Mouse (Mus musculus): Measurements from ENCODE around the gene Fgf12. TPM values are rescaled to one million over a fixed set of nuclear protein-coding genes. Genes with fewer than 3 reads are reported as not detected.

The Fgf12 gene
- polyA plus RNA-seq, 1 experiment from 2014 or later = 4.4 TPM

DNA sequence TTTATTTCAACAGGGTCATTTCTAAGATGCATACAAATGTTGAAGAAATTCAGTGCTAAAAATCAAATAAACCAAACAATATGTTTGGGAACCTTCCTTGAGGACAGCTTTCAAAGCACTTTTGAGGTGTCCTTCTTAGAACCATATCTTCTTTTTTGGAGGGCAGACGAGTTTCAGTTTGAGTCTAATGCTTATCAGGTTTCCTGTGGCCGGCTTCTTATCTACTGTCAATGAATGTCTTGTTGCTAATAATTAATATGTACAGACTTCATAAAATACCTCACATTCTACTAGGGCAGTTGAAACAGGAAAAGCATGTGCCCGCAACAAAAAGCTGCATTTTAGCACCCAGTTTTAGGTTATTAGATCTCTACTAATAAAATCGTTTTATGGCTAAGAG is 513.5 kb downstream of the Fgf12 start:
- H3K27me3 ChIP-seq (ENCODE audit: control insufficient read depth, insufficient read depth, low read length) = no peaks in the 10 kb centered on the region
- H3K4me1 ChIP-seq (ENCODE audit: control insufficient read depth, insufficient read depth, low read length) = 0 out of 2 replicates have a peak, but pooled peaks cover 4% of the 10 kb centered on the region
- no peak overlapping the region for H3K4me2 ChIP-seq (replicated peaks; ENCODE audit: low read depth, low read length)
- no peak overlapping the region for H3K9ac ChIP-seq (replicated peaks; ENCODE audit: low read depth, low read length)
- no peaks in the 10 kb centered on the region for H3K36me3 ChIP-seq (ENCODE audit: control insufficient read depth, insufficient read depth, low read length)
- H3K27ac ChIP-seq (ENCODE audit: low read length) = no peak overlapping the region
- no peak for ATAC-seq (ENCODE audit: insufficient number of reproducible peaks, insufficient read depth, low FRiP score, low read depth)
- no peaks in the 10 kb centered on the region for H3K9me3 ChIP-seq (ENCODE audit: control insufficient read depth, low read depth, low read length)
- H3K4me3 ChIP-seq (ENCODE audit: low read depth, low read length) = no peak overlapping the region
- WGBS = 78% methylated on average over 4 of the region's 4 CpGs

- Histone ChIP-seq H3K27me3 (ENCODE audit: control insufficient read depth, insufficient read depth, low read length) (no peaks in the 10 kb centered on the region), H3K9me3 (ENCODE audit: control insufficient read depth, low read depth, low read length) (no peaks in the 10 kb centered on the region), H3K4me1 (ENCODE audit: control insufficient read depth, insufficient read depth, low read length) (0 out of 2 replicates have a peak, but pooled peaks cover 4% of the 10 kb centered on the region), H3K27ac (ENCODE audit: low read length) (no peak overlapping the region; the same call in 1 of the 2 replicates), H3K4me3 (ENCODE audit: low read depth, low read length) (no peak overlapping the region), H3K9ac (replicated peaks; ENCODE audit: low read depth, low read length) (no peak overlapping the region), H3K36me3 (ENCODE audit: control insufficient read depth, insufficient read depth, low read length) (no peaks in the 10 kb centered on the region), H3K4me2 (replicated peaks; ENCODE audit: low read depth, low read length) (no peak overlapping the region)
- WGBS = 52% methylated on average over 13 of the region's 13 CpGs
- peak; percentile 37; the same call in 1 of the 2 replicates for ATAC-seq (ENCODE audit: insufficient number of reproducible peaks, insufficient read depth, low FRiP score, low read depth)
These were observed 514.6 kb downstream of the Fgf12 start for GRCm38 (mm10) chr16:28238019-28238868.

- no peak overlapping the region for H3K4me2 ChIP-seq (replicated peaks; ENCODE audit: low read depth, low read length)
- 71% methylated on average over 5 of the region's 5 CpGs for WGBS
These were observed 536.9 kb downstream of the Fgf12 start for GRCm38 (mm10) chr16:28215930-28216329.

GRCm38 (mm10) chr16:28212411-28212810 is 540.5 kb downstream of the Fgf12 start:
- Histone ChIP-seq H3K9ac (replicated peaks; ENCODE audit: low read depth, low read length) (no peak overlapping the region), H3K27ac (ENCODE audit: low read length) (no peak overlapping the region), H3K27me3 (ENCODE audit: control insufficient read depth, insufficient read depth, low read length) (no peaks in the 10 kb centered on the region), H3K4me1 (ENCODE audit: control insufficient read depth, insufficient read depth, low read length) (no peaks in the 10 kb centered on the region), H3K4me2 (replicated peaks; ENCODE audit: low read depth, low read length) (no peak overlapping the region), H3K36me3 (ENCODE audit: control insufficient read depth, insufficient read depth, low read length) (no peaks in the 10 kb centered on the region), H3K9me3 (ENCODE audit: control insufficient read depth, low read depth, low read length) (no peaks in the 10 kb centered on the region), H3K4me3 (ENCODE audit: low read depth, low read length) (no peak overlapping the region)
- ATAC-seq (ENCODE audit: insufficient number of reproducible peaks, insufficient read depth, low FRiP score, low read depth) = no peak
- WGBS = 76% methylated on average over 1 of the region's 1 CpGs

More at GRCm38 (mm10) chr16:28215930-28216329, 536.9 kb downstream of the Fgf12 start:
- Histone ChIP-seq H3K9me3 (ENCODE audit: control insufficient read depth, low read depth, low read length) (no peaks in the 10 kb centered on the region), H3K27ac (ENCODE audit: low read length) (no peak overlapping the region), H3K27me3 (ENCODE audit: control insufficient read depth, insufficient read depth, low read length) (no peaks in the 10 kb centered on the region), H3K4me3 (ENCODE audit: low read depth, low read length) (no peak overlapping the region), H3K9ac (replicated peaks; ENCODE audit: low read depth, low read length) (no peak overlapping the region), H3K4me1 (ENCODE audit: control insufficient read depth, insufficient read depth, low read length) (no peaks in the 10 kb centered on the region), H3K36me3 (ENCODE audit: control insufficient read depth, insufficient read depth, low read length) (no peaks in the 10 kb centered on the region)
- no peak for ATAC-seq (ENCODE audit: insufficient number of reproducible peaks, insufficient read depth, low FRiP score, low read depth)

DNA sequence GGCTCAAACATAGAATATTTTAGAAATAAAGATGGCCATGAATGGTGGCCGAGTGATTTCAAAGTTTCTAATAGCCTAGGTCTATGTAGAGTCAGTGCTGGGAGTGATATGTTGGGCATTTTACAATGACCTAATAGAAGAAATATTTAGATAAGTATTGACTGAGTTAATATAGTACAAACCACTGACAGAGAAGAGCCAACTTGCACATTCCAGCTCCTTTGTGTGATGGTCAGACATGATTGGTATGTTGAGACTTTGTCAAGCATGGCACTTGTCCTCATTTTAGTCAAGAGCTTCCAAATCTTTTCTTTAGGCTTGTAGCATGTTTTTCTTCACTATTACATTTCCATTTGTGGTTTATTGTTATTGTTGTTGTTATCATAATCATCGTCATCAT is 596.4 kb downstream of the Fgf12 start:
- H3K4me3 ChIP-seq (ENCODE audit: low read depth, low read length) = no peak overlapping the region
- ATAC-seq (ENCODE audit: insufficient number of reproducible peaks, insufficient read depth, low FRiP score, low read depth) = no peak
- WGBS = 82% methylated on average over 2 of the region's 2 CpGs
- H3K4me1 ChIP-seq (ENCODE audit: control insufficient read depth, insufficient read depth, low read length) = no peaks in the 10 kb centered on the region
- H3K36me3 ChIP-seq (ENCODE audit: control insufficient read depth, insufficient read depth, low read length) = no peaks in the 10 kb centered on the region
- H3K9me3 ChIP-seq (ENCODE audit: control insufficient read depth, low read depth, low read length) = no peaks in the 10 kb centered on the region
- no peaks in the 10 kb centered on the region for H3K27me3 ChIP-seq (ENCODE audit: control insufficient read depth, insufficient read depth, low read length)
- H3K9ac ChIP-seq (replicated peaks; ENCODE audit: low read depth, low read length) = no peak overlapping the region
- no peak overlapping the region for H3K27ac ChIP-seq (ENCODE audit: low read length)
- no peak overlapping the region for H3K4me2 ChIP-seq (replicated peaks; ENCODE audit: low read depth, low read length)

GRCm38 (mm10) chr16:28140972-28141371 is 611.9 kb downstream of the Fgf12 start:
- ATAC-seq (ENCODE audit: insufficient number of reproducible peaks, insufficient read depth, low FRiP score, low read depth) = no peak
- no peaks in the 10 kb centered on the region for H3K36me3 ChIP-seq (ENCODE audit: control insufficient read depth, insufficient read depth, low read length)
- H3K4me1 ChIP-seq (ENCODE audit: control insufficient read depth, insufficient read depth, low read length) = no peaks in the 10 kb centered on the region
- no peak overlapping the region for H3K4me3 ChIP-seq (ENCODE audit: low read depth, low read length)
- H3K27me3 ChIP-seq (ENCODE audit: control insufficient read depth, insufficient read depth, low read length) = no peaks in the 10 kb centered on the region
- H3K27ac ChIP-seq (ENCODE audit: low read length) = no peak overlapping the region
- no peaks in the 10 kb centered on the region for H3K9me3 ChIP-seq (ENCODE audit: control insufficient read depth, low read depth, low read length)
- WGBS = 82% methylated on average over 3 of the region's 3 CpGs
- H3K4me2 ChIP-seq (replicated peaks; ENCODE audit: low read depth, low read length) = no peak overlapping the region
- H3K9ac ChIP-seq (replicated peaks; ENCODE audit: low read depth, low read length) = no peak overlapping the region

DNA sequence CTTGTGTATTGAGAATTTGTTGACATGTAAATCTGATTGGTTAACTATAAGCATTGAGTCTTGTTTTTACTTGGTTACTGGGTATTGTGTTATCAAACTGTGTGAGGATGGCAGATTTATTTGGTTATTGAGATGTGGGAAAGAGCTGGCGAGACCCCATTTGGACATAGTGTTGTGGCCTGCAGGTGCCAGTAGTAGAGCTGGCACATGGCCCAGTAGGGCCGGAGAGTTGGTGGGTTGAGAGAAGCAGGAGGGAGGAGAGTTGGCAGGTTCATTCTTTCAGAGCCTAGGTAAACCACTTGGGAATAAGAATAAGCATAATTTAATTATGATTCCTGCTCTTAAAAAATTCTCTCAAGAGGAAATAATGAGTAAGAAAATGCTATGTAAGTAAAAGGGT is 625.9 kb downstream of the Fgf12 start:
- Histone ChIP-seq H3K9me3 (ENCODE audit: control insufficient read depth, low read depth, low read length) (no peaks in the 10 kb centered on the region), H3K36me3 (ENCODE audit: control insufficient read depth, insufficient read depth, low read length) (no peaks in the 10 kb centered on the region), H3K4me2 (replicated peaks; ENCODE audit: low read depth, low read length) (no peak overlapping the region), H3K9ac (replicated peaks; ENCODE audit: low read depth, low read length) (no peak overlapping the region), H3K4me3 (ENCODE audit: low read depth, low read length) (no peak overlapping the region), H3K27me3 (ENCODE audit: control insufficient read depth, insufficient read depth, low read length) (no peaks in the 10 kb centered on the region), H3K4me1 (ENCODE audit: control insufficient read depth, insufficient read depth, low read length) (no peaks in the 10 kb centered on the region), H3K27ac (ENCODE audit: low read length) (no peak overlapping the region)
- no peak for ATAC-seq (ENCODE audit: insufficient number of reproducible peaks, insufficient read depth, low FRiP score, low read depth)
- 80% methylated on average over 2 of the region's 2 CpGs for WGBS
